Mouse (Mus musculus): ENCODE measurements around the gene Nox1. TPM values are rescaled to one million over a fixed set of nuclear protein-coding genes. Genes with fewer than 3 reads are reported as not detected.

Nox1 gene
- polyA plus RNA-seq (2015; fragmentation: Nextera tagmentation; extraction: Ambion mirVana) = 0.25 TPM in 1 of 2 replicates, not detected in the other

DNA sequence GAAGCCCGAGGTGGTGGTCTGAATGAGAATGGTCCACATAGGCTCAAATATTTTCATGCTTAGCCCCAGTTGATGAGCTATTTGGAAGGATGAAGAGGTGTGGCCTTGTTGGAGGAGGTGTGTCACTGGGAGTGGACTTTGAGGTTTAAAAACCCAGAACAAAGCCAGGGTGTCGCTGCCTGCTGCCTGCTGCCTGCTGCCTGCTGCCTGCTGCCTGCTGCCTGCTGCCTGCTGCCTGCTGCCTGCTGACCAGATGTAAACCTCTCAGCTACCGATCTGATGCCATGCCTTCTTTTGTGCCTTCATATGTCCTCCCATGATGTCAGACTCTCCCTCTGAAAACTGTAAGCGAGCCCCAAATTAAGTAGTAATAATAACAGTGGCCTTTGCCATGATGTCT lies at the start of gene Nox1:
Gene Nox1, minus strand, starts transcription at position 101 of the 400 bp plus-strand sequence.
- no peaks in the 10 kb centered on the region for H3K9me3 ChIP-seq (replicated peaks; ENCODE audit: control insufficient read depth, low read length)

DNA sequence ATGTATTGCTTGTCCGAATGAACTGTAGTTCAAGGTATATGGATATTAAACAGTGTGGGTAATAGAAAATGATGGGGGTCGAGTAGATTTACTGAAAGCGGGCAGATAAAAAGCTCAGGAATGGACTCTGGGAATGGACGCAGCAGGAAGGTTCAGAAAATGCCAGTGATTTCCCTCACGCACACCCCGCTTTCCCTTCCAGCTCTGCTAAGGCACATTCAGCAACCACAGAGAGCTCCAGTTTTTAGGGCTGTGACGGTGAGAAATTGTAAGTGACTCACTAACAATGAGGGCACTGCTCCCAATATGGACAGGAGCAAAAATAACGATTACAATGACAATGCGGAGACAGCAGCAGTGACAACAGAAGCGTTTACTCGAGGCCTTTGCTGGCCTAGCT lies 40.4 kb upstream of the Nox1 start:
- Histone ChIP-seq H3K36me3 (ENCODE audit: control insufficient read depth, insufficient read depth) (peaks cover 24% of the 10 kb centered on the region), H3K9me3 (replicated peaks; ENCODE audit: control insufficient read depth, low read length) (no peaks in the 10 kb centered on the region), H3K4me3 (ENCODE audit: low read length) (no peak overlapping the region), H3K27me3 (ENCODE audit: control insufficient read depth, insufficient read depth, low read length) (no peaks in the 10 kb centered on the region), H3K4me2 (ENCODE audit: low read depth, low read length) (no peak overlapping the region), H3K27ac (ENCODE audit: low read length) (no peak overlapping the region), H3K9ac (ENCODE audit: low read length) (no peak overlapping the region), H3K4me1 (ENCODE audit: control insufficient read depth, insufficient read depth, low read length) (no peaks in the 10 kb centered on the region)
- 79% methylated on average over 11 of the region's 11 CpGs for WGBS
- ATAC-seq (replicated peaks; ENCODE audit: extremely low read depth, insufficient read depth, low FRiP score) = no peak

More for the DNA sequence above, at the start of gene Nox1:
- 59% methylated on average over 4 of the region's 4 CpGs for WGBS
- Histone ChIP-seq H3K27me3 (ENCODE audit: control insufficient read depth, insufficient read depth, low read length) (no peaks in the 10 kb centered on the region), H3K4me3 (ENCODE audit: low read length) (no peak within 1 kb of the TSS), H3K9ac (ENCODE audit: low read length) (no peak within 1 kb of the TSS), H3K4me1 (ENCODE audit: control insufficient read depth, insufficient read depth, low read length) (0 out of 2 replicates have a peak, but pooled peaks cover 2% of the 10 kb centered on the region), H3K4me2 (ENCODE audit: low read depth, low read length) (no peak within 1 kb of the TSS), H3K27ac (ENCODE audit: low read length) (no peak within 1 kb of the TSS), H3K36me3 (ENCODE audit: control insufficient read depth, insufficient read depth) (peaks cover 10% of the 10 kb centered on the region)
- no peak for ATAC-seq (replicated peaks; ENCODE audit: extremely low read depth, insufficient read depth, low FRiP score)

DNA sequence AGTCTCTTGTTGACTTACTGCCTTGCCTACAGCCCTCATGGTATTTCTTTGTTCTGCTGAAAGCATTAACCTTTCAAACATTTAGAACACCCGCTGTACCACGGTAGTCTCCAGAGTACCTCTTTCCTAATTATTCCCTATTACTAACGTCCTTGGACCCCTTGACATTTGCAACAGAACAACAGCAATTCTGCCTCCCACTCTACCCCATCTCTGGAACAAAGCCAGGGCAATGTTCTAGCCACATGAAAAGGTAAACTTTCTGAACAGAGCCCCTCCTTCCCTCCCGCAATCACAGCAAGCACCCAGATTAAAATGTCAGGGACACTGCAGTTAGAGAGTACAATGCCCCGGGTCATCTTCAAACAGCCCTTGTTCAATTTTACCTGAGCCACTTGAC lies 39.4 kb upstream of the Nox1 start:
- no peaks in the 10 kb centered on the region for H3K27me3 ChIP-seq (ENCODE audit: control insufficient read depth, insufficient read depth, low read length)
- no peak overlapping the region for H3K27ac ChIP-seq (ENCODE audit: low read length)
- H3K9me3 ChIP-seq (replicated peaks; ENCODE audit: control insufficient read depth, low read length) = no peaks in the 10 kb centered on the region
- H3K4me1 ChIP-seq (ENCODE audit: control insufficient read depth, insufficient read depth, low read length) = no peaks in the 10 kb centered on the region
- no peak overlapping the region for H3K4me3 ChIP-seq (ENCODE audit: low read length)
- peaks cover 22% of the 10 kb centered on the region for H3K36me3 ChIP-seq (ENCODE audit: control insufficient read depth, insufficient read depth)
- no peak for ATAC-seq (replicated peaks; ENCODE audit: extremely low read depth, insufficient read depth, low FRiP score)
- 66% methylated on average over 5 of the region's 5 CpGs for WGBS
- no peak overlapping the region for H3K4me2 ChIP-seq (ENCODE audit: low read depth, low read length)
- no peak overlapping the region for H3K9ac ChIP-seq (ENCODE audit: low read length)

- H3K4me3 ChIP-seq (ENCODE audit: low read length) = no peak overlapping the region
- peaks cover 7% of the 10 kb centered on the region for H3K36me3 ChIP-seq (ENCODE audit: control insufficient read depth, insufficient read depth)
- ATAC-seq (replicated peaks; ENCODE audit: extremely low read depth, insufficient read depth, low FRiP score) = no peak
- H3K4me1 ChIP-seq (ENCODE audit: control insufficient read depth, insufficient read depth, low read length) = no peaks in the 10 kb centered on the region
- H3K27ac ChIP-seq (ENCODE audit: low read length) = no peak overlapping the region
- no peak overlapping the region for H3K9ac ChIP-seq (ENCODE audit: low read length)
- H3K27me3 ChIP-seq (ENCODE audit: control insufficient read depth, insufficient read depth, low read length) = no peaks in the 10 kb centered on the region
- no peak overlapping the region for H3K4me2 ChIP-seq (ENCODE audit: low read depth, low read length)
- H3K9me3 ChIP-seq (replicated peaks; ENCODE audit: control insufficient read depth, low read length) = no peaks in the 10 kb centered on the region
- WGBS = 50% methylated on average over 2 of the region's 2 CpGs
These were observed 26.4 kb upstream of the Nox1 start for GRCm38 (mm10) chrX:134248202-134248601.

GRCm38 (mm10) chrX:134245946-134246345 lies 24.2 kb upstream of the Nox1 start:
- H3K27me3 ChIP-seq (ENCODE audit: control insufficient read depth, insufficient read depth, low read length) = no peaks in the 10 kb centered on the region
- no peak overlapping the region for H3K4me2 ChIP-seq (ENCODE audit: low read depth, low read length)
- peaks cover 15% of the 10 kb centered on the region for H3K36me3 ChIP-seq (ENCODE audit: control insufficient read depth, insufficient read depth)
- no peak overlapping the region for H3K27ac ChIP-seq (ENCODE audit: low read length)
- 83% methylated on average over 10 of the region's 10 CpGs for WGBS
- no peaks in the 10 kb centered on the region for H3K9me3 ChIP-seq (replicated peaks; ENCODE audit: control insufficient read depth, low read length)
- H3K4me3 ChIP-seq (ENCODE audit: low read length) = no peak overlapping the region
- ATAC-seq (replicated peaks; ENCODE audit: extremely low read depth, insufficient read depth, low FRiP score) = no peak
- no peak overlapping the region for H3K9ac ChIP-seq (ENCODE audit: low read length)
- no peaks in the 10 kb centered on the region for H3K4me1 ChIP-seq (ENCODE audit: control insufficient read depth, insufficient read depth, low read length)

DNA sequence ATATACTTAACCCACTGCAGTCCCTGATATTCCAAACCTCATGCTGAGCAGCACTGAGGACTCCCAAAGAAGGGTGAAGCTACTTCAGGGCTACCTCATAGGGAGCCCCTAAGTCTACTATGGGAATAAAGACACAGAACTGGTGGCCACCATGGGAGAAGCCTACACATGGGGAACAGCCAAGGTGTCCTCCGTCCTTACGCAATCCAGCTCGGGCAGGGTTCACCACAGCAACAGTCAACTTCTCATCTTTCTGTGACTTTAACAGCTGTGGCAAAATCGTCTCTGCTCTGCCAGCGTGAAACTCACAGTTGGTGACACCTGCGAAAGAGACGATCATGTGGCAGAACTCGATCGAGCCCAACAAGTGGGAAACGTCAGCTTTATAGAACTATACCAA lies 16.5 kb upstream of the Nox1 start:
- Histone ChIP-seq H3K4me2 (ENCODE audit: low read depth, low read length) (no peak overlapping the region), H3K36me3 (ENCODE audit: control insufficient read depth, insufficient read depth) (peaks cover 17% of the 10 kb centered on the region), H3K9ac (ENCODE audit: low read length) (no peak overlapping the region), H3K9me3 (replicated peaks; ENCODE audit: control insufficient read depth, low read length) (no peaks in the 10 kb centered on the region), H3K4me1 (ENCODE audit: control insufficient read depth, insufficient read depth, low read length) (no peaks in the 10 kb centered on the region), H3K4me3 (ENCODE audit: low read length) (no peak overlapping the region), H3K27me3 (ENCODE audit: control insufficient read depth, insufficient read depth, low read length) (no peaks in the 10 kb centered on the region), H3K27ac (ENCODE audit: low read length) (no peak overlapping the region)
- WGBS = 85% methylated on average over 10 of the region's 10 CpGs
- ATAC-seq (replicated peaks; ENCODE audit: extremely low read depth, insufficient read depth, low FRiP score) = no peak

DNA sequence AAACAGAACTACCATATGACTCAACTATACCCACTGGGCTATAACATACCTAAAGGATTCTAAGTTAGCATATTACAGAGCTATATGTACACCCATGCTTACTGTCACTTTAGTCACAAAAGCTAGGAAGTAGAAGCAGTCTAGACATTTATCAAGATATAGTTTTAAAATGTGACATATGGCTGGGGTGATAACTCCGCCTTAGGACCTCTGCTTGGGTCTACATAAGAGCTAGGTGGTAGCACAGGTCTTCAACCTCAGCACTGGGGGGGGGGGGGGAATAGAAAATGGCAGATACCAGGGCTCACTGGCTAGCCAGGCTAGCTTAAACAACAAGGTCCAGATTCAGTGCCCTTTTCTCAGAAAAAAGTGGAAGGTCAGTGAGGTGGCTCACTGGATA lies 11.3 kb upstream of the Nox1 start:
- H3K4me2 ChIP-seq (ENCODE audit: low read depth, low read length) = no peak overlapping the region
- H3K9ac ChIP-seq (ENCODE audit: low read length) = no peak overlapping the region
- H3K36me3 ChIP-seq (ENCODE audit: control insufficient read depth, insufficient read depth) = peaks cover 3% of the 10 kb centered on the region
- 90% methylated on average over 1 of the region's 1 CpGs for WGBS
- no peak for ATAC-seq (replicated peaks; ENCODE audit: extremely low read depth, insufficient read depth, low FRiP score)
- no peaks in the 10 kb centered on the region for H3K27me3 ChIP-seq (ENCODE audit: control insufficient read depth, insufficient read depth, low read length)
- H3K4me3 ChIP-seq (ENCODE audit: low read length) = no peak overlapping the region
- H3K4me1 ChIP-seq (ENCODE audit: control insufficient read depth, insufficient read depth, low read length) = no peaks in the 10 kb centered on the region
- H3K27ac ChIP-seq (ENCODE audit: low read length) = no peak overlapping the region
- no peaks in the 10 kb centered on the region for H3K9me3 ChIP-seq (replicated peaks; ENCODE audit: control insufficient read depth, low read length)

DNA sequence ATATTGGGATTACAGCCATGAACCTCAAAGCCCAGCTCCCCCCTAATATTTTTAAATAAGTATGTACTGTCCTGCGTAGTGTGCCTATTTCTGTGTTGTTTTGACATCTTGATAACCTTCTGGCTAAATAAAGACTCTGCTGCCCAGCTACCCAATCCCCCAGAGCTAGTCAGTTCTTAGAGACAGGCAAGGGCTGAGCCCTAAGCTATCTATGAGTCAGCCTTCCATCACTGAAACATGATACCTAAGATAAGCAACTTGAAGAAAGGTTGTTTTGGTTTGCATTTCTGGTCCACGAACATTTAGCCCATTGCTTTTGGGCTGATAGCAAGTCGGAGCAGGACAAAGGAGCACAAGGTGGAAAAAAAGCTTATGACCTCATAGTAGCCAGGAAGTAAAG lies 1.1 kb downstream of the Nox1 start:
- Histone ChIP-seq H3K4me2 (ENCODE audit: low read depth, low read length) (no peak overlapping the region), H3K4me3 (ENCODE audit: low read length) (no peak overlapping the region), H3K36me3 (ENCODE audit: control insufficient read depth, insufficient read depth) (peaks cover 10% of the 10 kb centered on the region), H3K27ac (ENCODE audit: low read length) (no peak overlapping the region), H3K9ac (ENCODE audit: low read length) (no peak overlapping the region), H3K4me1 (ENCODE audit: control insufficient read depth, insufficient read depth, low read length) (0 out of 2 replicates have a peak, but pooled peaks cover 2% of the 10 kb centered on the region), H3K27me3 (ENCODE audit: control insufficient read depth, insufficient read depth, low read length) (no peaks in the 10 kb centered on the region), H3K9me3 (replicated peaks; ENCODE audit: control insufficient read depth, low read length) (no peaks in the 10 kb centered on the region)
- ATAC-seq (replicated peaks; ENCODE audit: extremely low read depth, insufficient read depth, low FRiP score) = no peak
- 34% methylated on average over 3 of the region's 3 CpGs for WGBS

- Histone ChIP-seq H3K4me1 (ENCODE audit: control insufficient read depth, insufficient read depth, low read length) (0 out of 2 replicates have a peak, but pooled peaks cover 2% of the 10 kb centered on the region), H3K4me2 (ENCODE audit: low read depth, low read length) (no peak overlapping the region), H3K4me3 (ENCODE audit: low read length) (no peak overlapping the region), H3K36me3 (ENCODE audit: control insufficient read depth, insufficient read depth) (no peaks in the 10 kb centered on the region), H3K27me3 (ENCODE audit: control insufficient read depth, insufficient read depth, low read length) (no peaks in the 10 kb centered on the region), H3K27ac (ENCODE audit: low read length) (no peak overlapping the region), H3K9me3 (replicated peaks; ENCODE audit: control insufficient read depth, low read length) (no peaks in the 10 kb centered on the region), H3K9ac (ENCODE audit: low read length) (no peak overlapping the region)
- no peak for ATAC-seq (replicated peaks; ENCODE audit: extremely low read depth, insufficient read depth, low FRiP score)
- 69% methylated on average over 4 of the region's 4 CpGs for WGBS
These were observed 3.6 kb downstream of the Nox1 start for GRCm38 (mm10) chrX:134218161-134218560.

Measured in heart, embryonic 16.5 days (tissue).